Mouse (Mus musculus) limb, embryonic 11.5 days (tissue): ENCODE measurements around the gene Lrba. TPM values are rescaled to one million over a fixed set of nuclear protein-coding genes. Genes with fewer than 3 reads are reported as not detected.

Experiments
- ATAC-seq: fragments of 200-750 bp; cut with Nextera tagmentation; 2 replicates; pipeline ENCODE4 v1.8.0; 2017; ENCODE audit warnings: low read depth; ENCODE audit not compliant: insufficient number of reproducible peaks, low FRiP score, low TSS enrichment
- DNase-seq: peaks from one replicate; pipeline ENCODE4 v3.0.0-alpha.2; 2015; ENCODE audit warnings: low spot score
- H3K27ac ChIP-seq: fragments of 300-500 bp; sonication (generic); replicated peaks from 2 replicates; pipeline ENCODE4 v1.5.1; 2014; ENCODE audit warnings: low read depth, mild to moderate bottlenecking, low read length
- H3K27me3 ChIP-seq: fragments of 300-500 bp; sonication (generic); 2 replicates; pipeline ENCODE4 v1.6.1; 2014; ENCODE audit warnings: mild to moderate bottlenecking, low read length, mixed read lengths; ENCODE audit not compliant: control insufficient read depth, insufficient read depth
- H3K36me3 ChIP-seq: fragments of 300-500 bp; sonication (generic); 2 replicates; pipeline ENCODE4 v1.6.1; 2014; ENCODE audit warnings: mild to moderate bottlenecking, low read length, moderate library complexity, mixed read lengths; ENCODE audit not compliant: control insufficient read depth, insufficient read depth
- H3K4me1 ChIP-seq: fragments of 300-500 bp; sonication (generic); 2 replicates; pipeline ENCODE4 v1.6.1; 2014; ENCODE audit warnings: low read length, mixed read lengths; ENCODE audit not compliant: control insufficient read depth, insufficient read depth
- H3K4me2 ChIP-seq: fragments of 300-500 bp; sonication (generic); 2 replicates; pipeline ENCODE4 v1.6.1; 2014; ENCODE audit warnings: low read depth, mild to moderate bottlenecking, moderate library complexity; ENCODE audit not compliant: severe bottlenecking
- H3K4me3 ChIP-seq: fragments of 300-500 bp; sonication (generic); 2 replicates; pipeline ENCODE4 v1.5.1; 2014; ENCODE audit warnings: low read depth, low read length
- H3K9ac ChIP-seq: fragments of 300-500 bp; sonication (generic); 2 replicates; pipeline ENCODE4 v1.6.1; 2014; ENCODE audit warnings: mild to moderate bottlenecking, low read length
- H3K9me3 ChIP-seq: fragments of 300-500 bp; sonication (generic); 2 replicates; pipeline ENCODE4 v1.6.1; 2016; ENCODE audit warnings: low read length; ENCODE audit not compliant: control insufficient read depth
- WGBS: fragments of 180-500 bp; shearing (Covaris S2); extraction: QIAGEN DNeasy Blood & Tissue Kit; methylation state at CpG from one replicate; pipeline ENCODE4 v1.1.7; 2014; 5-methylcytosine and 5-hydroxymethylcytosine counted together
- polyA plus RNA-seq: library from polyadenylated mRNA; unstranded; fragments of >200 nt; fragmentation: Nextera tagmentation; extraction: Ambion mirVana; gene quantifications from 2 replicates; pipeline ENCODE4 v1.2.1, GENCODE M21; 2014

Gene Lrba
- 11.1 and 11.9 TPM in 2 replicates for polyA plus RNA-seq

GRCm38 (mm10) chr3:86224564-86225421 is at the start of gene Lrba:
Gene Lrba, plus strand, starts transcription at chr3:86224680.
- no peaks in the 10 kb centered on the region for H3K36me3 ChIP-seq
- under 1% methylated on average over 52 of the region's 55 CpGs for WGBS
- peak within 1 kb of the TSS; percentile 90 for H3K4me2 ChIP-seq
- peak within 1 kb of the TSS; percentile 89 for H3K4me3 ChIP-seq
- no peaks in the 10 kb centered on the region for H3K27me3 ChIP-seq
- DNase-seq = peak; percentile 81
- ATAC-seq = peak; percentile 81
- H3K9me3 ChIP-seq = no peaks in the 10 kb centered on the region
- peak within 1 kb of the TSS; percentile 73 for H3K27ac ChIP-seq
- no peaks in the 10 kb centered on the region for H3K4me1 ChIP-seq
- H3K9ac ChIP-seq = peak within 1 kb of the TSS; percentile 82

- H3K9ac ChIP-seq = no peak overlapping the region
- H3K27ac ChIP-seq = no peak overlapping the region
- WGBS = 91% methylated on average over 7 of the region's 7 CpGs
- no peaks in the 10 kb centered on the region for H3K9me3 ChIP-seq
- H3K27me3 ChIP-seq = no peaks in the 10 kb centered on the region
- H3K4me2 ChIP-seq = no peak overlapping the region
- DNase-seq (no peak), ATAC-seq (no peak)
- H3K4me1 ChIP-seq = no peaks in the 10 kb centered on the region
- H3K36me3 ChIP-seq = no peaks in the 10 kb centered on the region
- H3K4me3 ChIP-seq = no peak overlapping the region
Observed at GRCm38 (mm10) chr3:86179714-86180113, 44.8 kb upstream of the Lrba start.

- no peak overlapping the region for H3K4me3 ChIP-seq
- 68% methylated on average over 5 of the region's 5 CpGs for WGBS
- DNase-seq (no peak), ATAC-seq (no peak)
- H3K9me3 ChIP-seq = no peaks in the 10 kb centered on the region
- H3K36me3 ChIP-seq = no peaks in the 10 kb centered on the region
- H3K9ac ChIP-seq = no peak overlapping the region
- H3K27me3 ChIP-seq = no peaks in the 10 kb centered on the region
- no peak overlapping the region for H3K4me2 ChIP-seq
- H3K4me1 ChIP-seq = no peaks in the 10 kb centered on the region
- no peak overlapping the region for H3K27ac ChIP-seq
Observed at GRCm38 (mm10) chr3:86181107-86181506, 43.4 kb upstream of the Lrba start.

- WGBS = 90% methylated on average over 7 of the region's 7 CpGs
- Histone ChIP-seq H3K9ac (no peak overlapping the region), H3K9me3 (no peaks in the 10 kb centered on the region), H3K27me3 (no peaks in the 10 kb centered on the region), H3K4me3 (no peak overlapping the region), H3K4me2 (no peak overlapping the region), H3K4me1 (peaks cover 9% of the 10 kb centered on the region; the same call in 1 of the 2 replicates), H3K27ac (no peak overlapping the region), H3K36me3 (no peaks in the 10 kb centered on the region)
- ATAC-seq (no peak), DNase-seq (no peak)
Observed at GRCm38 (mm10) chr3:86184546-86184945, 39.9 kb upstream of the Lrba start.

GRCm38 (mm10) chr3:86187736-86188389 is 36.6 kb upstream of the Lrba start:
- H3K4me2 ChIP-seq = no peak overlapping the region
- 15% methylated on average over 5 of the region's 5 CpGs for WGBS
- H3K9me3 ChIP-seq = no peaks in the 10 kb centered on the region
- ATAC-seq (peak; percentile 75), DNase-seq (peak; percentile 57)
- peak overlapping the region; percentile 42; the same call in 1 of the 2 replicates for H3K27ac ChIP-seq
- H3K36me3 ChIP-seq = no peaks in the 10 kb centered on the region
- H3K4me3 ChIP-seq = no peak overlapping the region
- peaks cover 9% of the 10 kb centered on the region; the same call in 1 of the 2 replicates for H3K4me1 ChIP-seq
- no peaks in the 10 kb centered on the region for H3K27me3 ChIP-seq
- H3K9ac ChIP-seq = no peak overlapping the region

GRCm38 (mm10) chr3:86195981-86196380 is 28.5 kb upstream of the Lrba start:
- H3K4me1 ChIP-seq = no peaks in the 10 kb centered on the region
- H3K4me2 ChIP-seq = no peak overlapping the region
- no peaks in the 10 kb centered on the region for H3K27me3 ChIP-seq
- H3K4me3 ChIP-seq = no peak overlapping the region
- no peak for DNase-seq
- H3K9me3 ChIP-seq = no peaks in the 10 kb centered on the region
- no peak overlapping the region for H3K9ac ChIP-seq
- ATAC-seq = no peak
- H3K27ac ChIP-seq = no peak overlapping the region
- H3K36me3 ChIP-seq = no peaks in the 10 kb centered on the region
- 64% methylated on average over 15 of the region's 15 CpGs for whole genome bisulfite sequencing

- no peak for DNase-seq
- WGBS = 73% methylated on average over 3 of the region's 3 CpGs
- no peaks in the 10 kb centered on the region for H3K36me3 ChIP-seq
- no peak overlapping the region for H3K4me2 ChIP-seq
- no peak overlapping the region for H3K4me3 ChIP-seq
- H3K4me1 ChIP-seq = no peaks in the 10 kb centered on the region
- H3K27ac ChIP-seq = no peak overlapping the region
- no peak overlapping the region for H3K9ac ChIP-seq
- H3K27me3 ChIP-seq = no peaks in the 10 kb centered on the region
- no peaks in the 10 kb centered on the region for H3K9me3 ChIP-seq
- no peak for ATAC-seq
Observed at GRCm38 (mm10) chr3:86196471-86196870, 28.0 kb upstream of the Lrba start.

- no peaks in the 10 kb centered on the region for H3K27me3 ChIP-seq
- no peak for DNase-seq
- H3K9ac ChIP-seq = no peak overlapping the region
- WGBS = 97% methylated on average over 1 of the region's 1 CpGs
- no peak overlapping the region for H3K27ac ChIP-seq
- no peak for ATAC-seq
- no peaks in the 10 kb centered on the region for H3K9me3 ChIP-seq
- no peaks in the 10 kb centered on the region for H3K36me3 ChIP-seq
- H3K4me3 ChIP-seq = no peak overlapping the region
- H3K4me2 ChIP-seq = no peak overlapping the region
- no peaks in the 10 kb centered on the region for H3K4me1 ChIP-seq
Observed at GRCm38 (mm10) chr3:86201645-86202175, 22.8 kb upstream of the Lrba start.
